Mouse (Mus musculus): ENCODE measurements around the gene Sac3d1.

Sac3d1 gene

DNA sequence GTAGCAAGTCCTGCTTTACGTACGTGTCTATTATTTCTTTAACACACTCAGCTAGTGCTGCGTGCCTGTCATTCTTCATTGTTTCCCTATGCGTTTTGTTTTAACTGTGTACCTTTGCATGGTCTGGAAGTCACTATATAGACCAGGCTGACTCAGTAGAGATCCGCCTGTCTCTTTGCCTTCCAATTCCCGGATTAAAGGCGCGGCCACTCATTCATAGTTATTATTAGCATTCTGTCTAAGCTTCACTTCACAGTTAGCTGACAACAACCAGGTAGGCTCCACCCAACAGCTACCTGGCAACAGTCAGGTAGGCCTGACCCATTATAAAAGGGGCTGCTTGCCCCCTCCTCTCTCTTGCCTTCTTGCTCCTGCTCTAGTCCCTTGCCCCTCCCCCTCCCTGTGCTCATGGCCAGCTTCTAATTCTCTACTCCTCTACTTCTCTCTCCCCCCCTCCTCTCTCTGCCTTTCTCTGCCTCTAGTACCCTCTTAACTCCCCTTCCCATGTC lies 281 bp upstream of the Sac3d1 start:
- DNase-seq: no peak

GRCm38 (mm10) chr19:6117346-6117985 lies 984 bp downstream of the Sac3d1 start:
- DNase-seq: peak in 1 of 2 experiments; percentile 24

GRCm38 (mm10) chr19:6116113-6116850 lies 2.2 kb downstream of the Sac3d1 start:
- no peak for DNase-seq

DNA sequence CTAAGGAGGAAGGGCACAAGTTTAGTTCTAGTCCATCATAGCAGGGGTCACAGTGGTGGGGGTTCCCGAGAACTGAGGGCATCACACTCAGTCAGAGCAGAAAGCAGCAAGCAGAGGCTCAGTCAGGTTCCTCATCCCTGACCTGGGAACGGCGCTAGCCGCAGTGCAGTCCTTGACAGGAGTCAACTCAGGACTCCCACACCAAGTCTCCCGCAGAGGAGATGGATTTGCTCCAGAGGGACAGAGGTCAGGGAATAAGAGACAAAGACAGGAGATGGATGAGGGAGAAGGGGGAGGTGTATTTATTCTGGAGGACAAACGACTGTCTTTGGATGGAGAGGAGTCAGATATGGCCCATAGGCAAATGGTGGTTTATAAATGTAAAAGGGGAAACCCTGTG lies 5.3 kb downstream of the Sac3d1 start:
- DNase-seq: no peak

DNA sequence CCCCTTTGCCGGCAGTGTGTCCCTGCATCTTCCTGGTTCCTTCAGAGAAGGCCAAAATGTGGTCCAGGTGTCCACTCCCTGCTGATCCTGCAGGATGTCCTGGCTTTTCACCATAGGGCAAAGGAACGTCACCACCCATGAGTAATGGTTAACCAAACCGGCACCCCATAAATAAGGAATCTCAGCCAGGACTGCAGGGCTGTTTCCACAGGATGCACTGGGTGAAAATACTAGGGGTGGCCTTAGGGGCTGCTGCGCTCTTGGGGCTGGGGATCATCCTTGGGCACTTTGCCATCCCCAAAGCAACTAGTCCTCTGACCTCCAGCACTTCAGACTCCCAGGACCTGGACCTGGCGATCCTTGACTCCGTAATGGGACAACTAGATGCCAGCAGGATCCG lies 12.9 kb downstream of the Sac3d1 start, which contains the start of gene Naaladl1:
Naaladl1 (plus strand) TSS at position 197 of the 400 bp plus-strand sequence.
- no peak for DNase-seq

DNA sequence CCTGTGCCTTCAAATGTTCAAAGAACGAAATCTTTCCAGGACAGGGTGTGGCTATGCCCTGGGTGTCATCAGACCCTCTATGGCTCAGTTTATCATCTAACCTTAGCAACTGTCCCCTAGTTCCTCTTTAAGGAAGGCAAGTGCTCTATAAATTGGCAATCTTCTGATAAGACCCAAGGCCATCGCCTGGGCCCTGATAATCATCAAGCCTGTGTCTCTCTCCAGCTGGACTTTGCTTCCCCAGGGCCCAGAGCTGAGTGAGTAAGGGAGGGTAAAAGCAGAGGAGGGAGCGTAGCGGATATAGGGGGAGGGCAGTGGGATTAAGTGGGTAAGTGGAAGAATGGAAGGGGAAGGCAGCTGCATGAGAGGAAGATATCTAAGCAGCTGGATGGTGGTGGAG lies 14.0 kb downstream of the Sac3d1 start:
- DNase-seq: no peak

GRCm38 (mm10) chr19:6102169-6102853 lies 16.1 kb downstream of the Sac3d1 start:
- DNase-seq: no peak

- no peak for DNase-seq
Observed at GRCm38 (mm10) chr19:6101186-6101585, 17.3 kb downstream of the Sac3d1 start.

DNA sequence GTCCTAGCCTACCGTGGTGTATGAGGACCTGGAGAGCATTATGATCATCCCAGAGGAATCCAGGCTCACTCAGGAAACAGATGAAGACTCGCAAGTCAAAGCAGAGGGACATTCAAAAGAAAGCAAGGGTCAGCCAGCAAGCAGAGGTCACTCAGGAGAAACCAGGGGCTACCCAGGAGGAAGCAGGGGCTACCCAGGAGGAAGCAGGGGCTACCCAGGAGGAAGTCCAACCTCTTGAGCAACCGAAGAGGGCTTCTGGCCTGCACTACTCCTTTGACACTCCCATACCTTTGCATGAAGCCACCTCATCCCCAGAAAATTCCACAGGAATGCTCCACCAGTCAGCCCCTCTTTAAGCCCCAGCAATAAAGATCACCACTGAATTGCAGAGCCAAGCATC lies 20.6 kb downstream of the Sac3d1 start:
- no peak for DNase-seq

DNA sequence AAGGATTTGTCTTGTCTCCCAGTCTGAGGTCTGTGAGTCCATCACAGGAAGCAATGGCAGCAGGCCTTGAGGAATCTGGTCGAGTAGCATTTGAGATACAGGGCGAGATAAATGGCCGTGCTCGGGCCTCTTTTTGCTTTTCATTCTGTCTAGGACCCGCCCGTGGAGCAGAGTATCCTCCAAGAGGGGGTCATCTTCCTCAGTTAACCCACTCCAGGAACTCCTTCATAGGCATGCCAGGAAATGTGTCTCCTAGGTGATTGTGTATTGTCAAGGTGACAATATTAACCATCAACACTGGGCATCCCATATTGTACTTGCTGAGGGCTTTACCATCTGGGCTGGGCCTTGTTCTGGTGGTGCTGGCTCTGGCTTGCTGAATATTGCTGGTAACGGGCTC lies 24.3 kb downstream of the Sac3d1 start, which contains the start of gene AC131692.1:
AC131692.1 (plus strand) TSS at position 301 of the 400 bp plus-strand sequence.
- no peak for DNase-seq

GRCm38 (mm10) chr19:6088841-6089240 lies 29.6 kb downstream of the Sac3d1 start:
- no peak for DNase-seq

GRCm38 (mm10) chr19:6085417-6085879 lies 33.0 kb downstream of the Sac3d1 start:
- peak in 1 of 2 experiments; percentile 60 for DNase-seq

- peak; percentile 93 to 95 for DNase-seq
Observed at GRCm38 (mm10) chr19:6084478-6085248, 33.8 kb downstream of the Sac3d1 start, which contains the start of the genes Zfpl1 and Cdca5. TSS of gene Zfpl1 (minus strand) at chr19:6084956. TSS of gene Cdca5 (plus strand) at chr19:6084983.

- no peak for DNase-seq
Observed at GRCm38 (mm10) chr19:6082156-6082555, 36.3 kb downstream of the Sac3d1 start, which contains the start of gene Gm28374. TSS of gene Gm28374 (minus strand) at chr19:6082256.

- DNase-seq: no peak
Observed at GRCm38 (mm10) chr19:6079983-6080480, 38.4 kb downstream of the Sac3d1 start, which contains the start of gene Tmem262. TSS of gene Tmem262 (plus strand) at chr19:6080033.

GRCm38 (mm10) chr19:6076564-6077393 lies 41.7 kb downstream of the Sac3d1 start, which contains the start of gene Vps51:
TSS of gene Vps51 (minus strand) at chr19:6077231.
- DNase-seq: peak; percentile 62 to 78

DNA sequence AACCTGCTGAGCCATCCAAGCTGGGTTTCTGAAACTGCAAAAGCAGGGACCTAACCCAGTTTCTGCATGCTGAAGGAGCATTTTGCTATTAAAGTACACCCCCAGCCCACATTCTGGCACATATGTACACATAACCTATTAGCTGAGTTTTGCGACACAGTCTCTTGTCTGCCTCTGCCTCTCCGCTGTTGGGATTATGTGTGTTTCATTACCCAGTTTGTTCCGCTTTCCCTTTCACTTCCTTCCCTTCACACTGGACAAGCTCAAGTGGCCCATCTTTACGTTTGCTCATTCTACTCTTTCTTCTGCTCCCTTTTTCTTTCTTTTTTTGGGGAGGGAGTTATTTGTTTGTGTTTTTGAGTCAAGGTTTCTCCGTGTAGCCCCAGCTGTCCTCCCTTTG lies 44.6 kb downstream of the Sac3d1 start:
- no peak for DNase-seq

GRCm38 (mm10) chr19:6071261-6071660 lies 47.2 kb downstream of the Sac3d1 start:
- DNase-seq: no peak

GRCm38 (mm10) chr19:6070571-6071250 lies 47.7 kb downstream of the Sac3d1 start:
- no peak for DNase-seq

- DNase-seq: no peak
Observed at GRCm38 (mm10) chr19:6069851-6070250, 48.6 kb downstream of the Sac3d1 start.
